Mouse (Mus musculus): Measurements from ENCODE around the gene Olfr1009.
A peak's percentile ranks its signal among the peaks of the same experiment; 100 is the strongest.
"Not testable (repeated sequence)": the region's sequence is repeated elsewhere in the genome, so short reads cannot be mapped to it uniquely, and the experiment has no call there.

Olfr1009 gene

DNA sequence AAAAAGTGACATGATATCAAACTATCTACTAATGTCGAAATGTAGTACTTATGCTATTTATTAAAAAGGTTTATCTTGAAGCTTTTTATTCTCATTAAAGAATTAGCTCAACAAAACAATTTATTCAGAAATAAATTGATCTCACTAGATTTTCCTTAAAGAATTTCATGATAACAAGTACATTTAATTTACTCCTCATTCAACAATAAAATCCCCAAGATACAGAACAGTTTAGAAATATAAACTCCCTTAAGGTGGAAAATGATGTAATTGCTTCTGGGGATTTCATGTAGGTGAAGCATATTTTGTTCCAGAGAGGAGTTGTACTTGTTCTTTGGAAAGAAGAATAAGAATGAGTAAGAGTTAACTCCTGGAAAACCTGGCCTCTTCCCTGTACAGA is at the start of gene Olfr1009:
Gene Olfr1009, plus strand, starts transcription at position 301 of the 400 bp plus-strand sequence.
- DNase-seq (ENCODE audit: low read depth): no peak

DNA sequence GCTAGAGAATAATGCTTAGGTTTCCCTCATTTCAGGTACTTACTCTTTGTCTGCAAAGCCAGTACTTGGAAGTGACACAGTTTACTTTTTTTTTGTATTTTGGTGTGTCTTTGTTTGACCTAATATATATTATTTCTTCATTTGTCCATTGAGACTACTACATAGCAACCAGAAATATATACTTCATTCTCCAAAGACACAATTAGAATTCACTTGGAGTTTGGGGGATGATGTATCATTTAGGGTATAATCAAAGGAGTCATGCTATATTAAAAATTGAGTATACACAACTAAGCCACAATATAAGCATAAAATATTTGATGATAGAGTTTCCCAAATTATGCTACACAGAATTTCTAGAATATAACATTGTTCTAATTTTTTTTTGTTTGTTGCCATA is 36.6 kb upstream of the Olfr1009 start, which contains the start of gene Olfr1006:
Gene Olfr1006, minus strand, starts transcription at position 101 of the 400 bp plus-strand sequence.
- DNase-seq (ENCODE audit: low read depth): no peak

DNA sequence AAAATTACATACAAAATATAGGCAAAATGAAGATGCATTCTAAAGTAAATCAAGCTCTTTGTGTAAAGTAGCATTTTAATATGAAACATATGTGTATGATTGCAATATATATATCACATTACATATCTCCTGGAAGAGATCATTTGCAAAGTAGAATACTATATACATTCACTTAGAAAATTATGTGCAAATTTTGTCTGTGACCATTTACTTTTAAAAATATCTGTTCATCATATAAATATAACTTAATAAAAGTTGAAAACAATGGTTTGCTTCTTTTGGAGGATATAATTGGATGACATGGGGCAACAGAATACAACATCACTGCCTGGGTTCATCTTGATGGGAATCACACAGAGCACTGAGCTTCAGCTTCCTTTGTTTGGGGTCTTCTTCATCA is 26.1 kb upstream of the Olfr1009 start, which contains the start of gene Olfr1008:
Gene Olfr1008, plus strand, starts transcription at position 301 of the 400 bp plus-strand sequence.
- DNase-seq (ENCODE audit: low read depth): no peak

DNA sequence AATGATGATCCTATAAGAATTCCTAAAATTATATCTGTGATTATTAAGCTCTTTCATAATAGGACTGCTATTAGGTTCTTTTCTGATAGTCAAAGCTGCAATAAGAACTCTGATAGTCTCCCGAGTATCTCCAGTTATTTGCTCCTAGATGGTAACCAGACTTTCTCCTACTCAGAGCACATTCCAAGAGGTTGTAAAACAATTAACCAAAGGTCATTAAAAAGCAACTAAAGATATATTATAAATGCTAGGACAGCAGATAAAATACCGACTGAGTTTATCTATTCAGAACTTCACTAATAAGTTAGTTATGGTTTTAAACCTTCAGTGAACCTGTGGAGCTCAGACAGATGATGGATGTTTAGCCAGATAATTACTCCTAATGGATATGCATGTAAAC is 4.5 kb upstream of the Olfr1009 start:
- DNase-seq (ENCODE audit: low read depth): not testable (repeated sequence)

DNA sequence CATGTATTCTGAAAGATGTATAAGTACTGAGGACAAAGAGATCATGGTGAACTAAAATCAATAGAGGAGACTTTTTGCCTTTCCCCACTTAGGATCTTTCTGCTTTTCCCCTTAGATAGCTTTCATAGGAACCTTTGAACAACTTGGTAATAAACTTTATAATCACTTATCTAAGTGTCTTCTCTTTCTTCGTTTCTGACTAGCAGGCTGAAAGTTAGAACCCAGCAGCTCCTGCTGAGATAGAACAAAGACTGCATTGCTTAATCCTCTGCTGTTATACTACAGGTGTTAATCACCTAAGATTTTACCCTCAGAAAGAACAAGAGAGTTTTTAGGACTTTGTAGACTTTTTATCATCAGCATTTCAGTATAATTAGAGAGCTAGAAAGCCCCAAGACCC is 4.1 kb upstream of the Olfr1009 start:
- DNase-seq (ENCODE audit: low read depth): no peak

DNA sequence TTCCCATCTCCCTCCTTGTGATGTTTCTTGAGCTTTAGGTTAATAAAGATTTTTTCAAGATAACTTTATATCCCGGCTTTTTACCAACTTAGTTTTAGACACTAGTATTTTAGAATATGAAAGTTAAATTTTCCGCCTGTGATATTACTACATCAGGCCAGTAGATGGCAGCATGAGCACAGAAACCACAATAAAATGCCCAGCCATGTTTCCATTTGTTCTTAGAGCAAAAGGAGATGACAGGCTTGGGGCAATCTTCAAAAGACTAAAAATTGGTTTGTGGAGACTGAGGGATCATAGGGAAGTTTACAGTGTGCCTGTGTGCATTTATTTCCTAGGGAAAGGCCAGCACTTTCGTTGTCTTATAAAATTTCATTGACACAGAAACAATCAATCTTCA is 10.6 kb downstream of the Olfr1009 start:
- peak; percentile 57 for DNase-seq (ENCODE audit: low read depth)

DNA sequence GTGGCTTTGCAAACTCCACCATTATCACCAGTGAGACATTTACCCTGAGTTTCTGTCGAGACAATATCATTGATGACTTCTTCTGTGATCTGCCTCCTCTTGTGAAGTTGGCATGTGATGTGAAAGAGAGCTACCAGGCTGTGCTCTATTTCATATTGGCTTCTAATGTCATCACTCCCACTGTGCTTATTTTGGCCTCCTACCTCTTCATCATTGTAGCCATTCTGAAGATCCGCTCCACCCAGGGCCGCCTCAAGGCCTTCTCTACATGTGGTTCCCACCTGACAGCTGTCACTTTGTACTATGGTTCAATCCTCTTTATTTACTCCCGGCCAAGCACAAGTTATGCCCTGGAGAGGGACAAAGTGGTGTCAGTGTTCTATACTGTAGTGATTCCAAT is 38.6 kb downstream of the Olfr1009 start:
- no peak for DNase-seq (ENCODE audit: low read depth)

DNA sequence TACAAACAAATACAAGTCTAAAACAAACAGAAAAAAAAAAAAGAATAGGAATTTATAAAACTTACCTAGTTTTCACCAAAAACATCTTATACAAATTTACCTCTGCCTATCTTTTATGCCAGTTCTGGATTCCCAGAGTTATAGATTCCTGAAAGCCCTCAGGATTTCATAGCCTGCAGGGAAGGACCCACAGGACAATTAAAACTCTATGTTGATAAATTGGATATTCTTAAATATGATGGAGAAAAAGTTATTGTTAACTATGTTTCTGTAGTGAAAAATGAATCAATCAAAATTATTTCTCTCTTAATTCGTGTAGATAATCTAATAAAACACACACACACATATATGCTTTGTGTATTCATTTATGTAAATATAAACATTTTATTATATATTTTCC is 47.4 kb downstream of the Olfr1009 start, which contains the start of gene Olfr1012:
Gene Olfr1012, minus strand, starts transcription at position 101 of the 400 bp plus-strand sequence.
- no peak for DNase-seq (ENCODE audit: low read depth)

DNA sequence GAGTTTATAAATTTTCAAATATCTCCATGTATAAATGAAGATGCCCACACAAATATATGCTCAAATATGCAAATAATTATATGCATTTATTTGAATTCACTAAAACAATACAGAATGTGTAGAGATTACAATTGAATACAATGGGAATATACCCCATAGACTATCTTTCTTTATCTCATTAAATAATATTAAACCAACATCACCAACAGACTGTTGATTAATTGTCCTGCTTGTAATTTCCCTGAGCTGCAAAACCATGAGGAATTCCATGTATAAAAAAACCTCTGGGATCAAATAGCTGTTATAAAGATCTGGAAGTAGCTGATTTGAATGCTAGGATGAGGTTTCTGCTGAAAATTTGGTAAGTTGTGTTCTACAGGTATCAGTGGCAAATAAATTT is 51.6 kb downstream of the Olfr1009 start, which contains the start of gene Olfr1013:
Gene Olfr1013, plus strand, starts transcription at position 301 of the 400 bp plus-strand sequence.
- no peak for DNase-seq (ENCODE audit: low read depth)

DNA sequence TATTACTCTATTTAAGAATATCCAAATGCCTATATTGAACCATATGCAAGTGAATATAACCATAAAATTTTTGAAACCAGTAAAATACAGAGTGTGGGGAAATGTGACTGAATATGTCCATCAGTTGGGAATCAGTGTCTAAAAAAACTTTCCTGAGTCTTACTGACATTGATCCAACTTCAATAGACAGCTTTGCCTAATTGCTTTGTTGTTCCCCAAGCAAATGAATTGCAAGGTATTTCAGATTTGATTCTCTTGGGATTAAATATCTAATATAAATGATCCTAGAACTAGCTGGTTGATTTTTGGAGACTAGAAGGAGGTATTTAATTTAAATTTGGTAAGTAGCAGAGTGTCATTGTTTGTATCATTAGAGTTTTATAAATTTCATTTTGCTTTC is 57.2 kb downstream of the Olfr1009 start, which contains the start of gene Olfr1014:
Gene Olfr1014, plus strand, starts transcription at position 301 of the 400 bp plus-strand sequence.
- no peak for DNase-seq (ENCODE audit: low read depth)

Data from NIH3T3 (cell line).